Mouse (Mus musculus) myocyte (in vitro differentiated cells): ENCODE data around the gene Tmppe. TPM values are rescaled to one million over a fixed set of nuclear protein-coding genes. Genes with fewer than 3 reads are reported as not detected.

Experiments
- H3K27me3 ChIP-seq: one replicate; pipeline ENCODE4 v1.6.1; 2011; ENCODE audit not compliant: control insufficient read depth, insufficient read depth, insufficient read length
- H3K36me3 ChIP-seq: one replicate; pipeline ENCODE4 v1.6.1; 2011; ENCODE audit not compliant: control insufficient read depth, insufficient read depth
- H3K4me2 ChIP-seq: one replicate; pipeline ENCODE4 v1.6.1; 2011; ENCODE audit warnings: low read depth, control low read depth
- H3K4me3 ChIP-seq: one replicate; pipeline ENCODE4 v1.5.1; 2011; ENCODE audit warnings: mild to moderate bottlenecking, control low read depth, moderate library complexity
- H3K79me2 ChIP-seq: one replicate; pipeline ENCODE4 v1.6.1; 2011; ENCODE audit not compliant: control insufficient read depth, insufficient read depth
- H3ac ChIP-seq: one replicate; pipeline ENCODE4 v1.6.1; 2011; ENCODE audit not compliant: control insufficient read depth, insufficient read length
- CEBPB ChIP-seq: IDR thresholded peaks from 2 replicates; pipeline ENCODE4 v1.6.1; 2011; ENCODE audit warnings: mild to moderate bottlenecking, moderate library complexity; ENCODE audit not compliant: poor library complexity, insufficient read depth, severe bottlenecking
- E2F4 ChIP-seq: IDR thresholded peaks from one replicate; pipeline ENCODE4 v1.6.1; 2011; ENCODE audit warnings: mild to moderate bottlenecking, control low read depth, moderate library complexity; ENCODE audit not compliant: insufficient read depth
- MAX ChIP-seq: IDR thresholded peaks from one replicate; pipeline ENCODE4 v1.6.1; 2011; ENCODE audit warnings: low read depth, mild to moderate bottlenecking, control low read depth
- MYOD1 ChIP-seq, 3 experiments: IDR thresholded peaks; one replicate each; pipeline ENCODE4 v1.6.1; 2011; ENCODE audit warnings: control low read depth in 2 of 3, low read depth in 2 of 3, mild to moderate bottlenecking in 2 of 3, moderate library complexity in 1 of 3; ENCODE audit not compliant: insufficient read length in 2 of 3, control insufficient read depth in 1 of 3
- MYOG ChIP-seq, 3 experiments: IDR thresholded peaks; one replicate each; pipeline ENCODE4 v1.6.1; 2011; ENCODE audit warnings: control low read depth in 2 of 3, low read depth in 2 of 3, mild to moderate bottlenecking in 2 of 3; ENCODE audit not compliant: insufficient read length in 2 of 3, control insufficient read depth in 1 of 3, insufficient read depth in 1 of 3
- POLR2A ChIP-seq: IDR thresholded peaks from one replicate; pipeline ENCODE4 v1.6.1; 2011; ENCODE audit warnings: low read depth, mild to moderate bottlenecking, control low read depth, moderate library complexity; ENCODE audit not compliant: insufficient read length
- POLR2AphosphoS2 ChIP-seq: IDR thresholded peaks from one replicate; pipeline ENCODE4 v1.6.1; 2011; ENCODE audit warnings: low read depth, control low read depth; ENCODE audit not compliant: insufficient read length
- REST ChIP-seq: IDR thresholded peaks from one replicate; pipeline ENCODE4 v1.6.1; 2011; ENCODE audit warnings: mild to moderate bottlenecking, control low read depth, moderate library complexity; ENCODE audit not compliant: insufficient read depth, insufficient read length
- SRF ChIP-seq: IDR thresholded peaks from one replicate; pipeline ENCODE4 v1.6.1; 2011; ENCODE audit warnings: low read depth; ENCODE audit not compliant: control insufficient read depth, insufficient read length
- TCF12 ChIP-seq: IDR thresholded peaks from one replicate; pipeline ENCODE4 v1.6.1; 2011; ENCODE audit warnings: mild to moderate bottlenecking, control low read depth; ENCODE audit not compliant: poor library complexity, insufficient read depth, severe bottlenecking
- TCF3 ChIP-seq: IDR thresholded peaks from one replicate; pipeline ENCODE4 v1.6.1; 2011; ENCODE audit warnings: low read depth, control low read depth; ENCODE audit not compliant: insufficient read length
- USF1 ChIP-seq: IDR thresholded peaks from one replicate; pipeline ENCODE4 v1.6.1; 2011; ENCODE audit warnings: low read depth, mild to moderate bottlenecking, control low read depth, moderate library complexity
- polyA plus RNA-seq: library from polyadenylated mRNA; unstranded; fragments of >200 nt; fragmentation: generic; extraction: Trizol; gene quantifications from one replicate; pipeline ENCODE4 v1.2.1, GENCODE M21; 2012; ENCODE audit warnings: missing spikeins

The Tmppe gene
- polyA plus RNA-seq, 1 experiment: 1.7 TPM

DNA sequence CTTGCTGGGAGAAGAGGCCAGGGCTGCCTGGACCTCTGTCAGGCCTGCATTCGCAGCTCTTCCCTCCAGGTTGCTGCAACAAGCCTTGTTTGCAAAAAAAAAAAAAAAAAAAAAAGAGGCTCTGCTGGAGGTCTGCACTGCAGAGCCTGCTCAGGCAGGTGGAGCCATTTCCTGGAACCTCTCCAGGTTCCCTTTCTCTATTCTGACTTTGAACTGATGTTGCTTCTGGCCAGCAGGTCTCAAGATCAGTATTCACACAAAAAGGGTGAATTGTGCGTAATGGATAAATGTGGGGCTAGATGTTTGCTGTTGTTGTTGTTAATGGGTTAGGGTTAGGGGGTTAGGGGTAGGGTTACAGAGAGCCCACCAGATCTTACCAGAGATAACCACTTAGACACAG is 34.8 kb downstream of the Tmppe start:
- no peaks in the 10 kb centered on the region for H3K36me3 ChIP-seq

DNA sequence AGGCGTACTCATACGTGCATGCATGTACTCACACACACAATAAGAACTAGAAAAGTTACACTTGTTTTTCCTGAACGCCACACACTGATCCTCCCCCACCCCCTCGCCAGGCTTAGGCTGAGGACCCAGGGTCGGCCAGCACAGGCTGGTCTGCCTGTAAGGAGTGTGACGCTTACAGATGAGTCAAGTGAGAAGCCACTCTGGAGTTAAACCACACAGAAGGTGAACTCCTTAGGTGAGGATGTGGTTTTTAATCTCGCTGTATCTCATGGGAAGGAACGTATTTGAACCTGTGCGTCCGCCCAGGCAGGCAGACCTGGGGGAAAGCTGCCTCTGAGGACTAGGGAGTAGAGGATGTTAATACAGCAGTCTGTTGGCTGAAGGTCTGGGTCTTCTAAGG is 39.6 kb downstream of the Tmppe start:
- Histone ChIP-seq H3K36me3 (no peaks in the 10 kb centered on the region), H3K4me2 (no peak overlapping the region), H3ac (no peak overlapping the region), H3K79me2 (no peaks in the 10 kb centered on the region), H3K27me3 (no peaks in the 10 kb centered on the region), H3K4me3 (no peak overlapping the region)
- TF ChIP-seq USF1 (no peak), MAX (no peak), TCF3 (no peak), TCF12 (no peak), CEBPB (no peak), MYOG (IDR thresholded peaks at IDR 0.05; ENCODE audit: control insufficient read depth in 1 of 3, insufficient read depth in 1 of 3, insufficient read length in 2 of 3, low read depth in 2 of 3) (no peak), SRF (no peak), POLR2A (no peak), POLR2AphosphoS2 (no peak), MYOD1 (IDR thresholded peaks at IDR 0.05; ENCODE audit: control insufficient read depth in 1 of 3, insufficient read length in 2 of 3, low read depth in 2 of 3) (no peak), E2F4 (no peak), REST (no peak)

More for the DNA sequence above, 34.8 kb downstream of the Tmppe start:
- TF ChIP-seq USF1 (no peak), MAX (no peak)
- no peak overlapping the region for H3K4me2 ChIP-seq
- no peak overlapping the region for H3K4me3 ChIP-seq
- no peaks in the 10 kb centered on the region for H3K79me2 ChIP-seq
- H3K27me3 ChIP-seq: no peaks in the 10 kb centered on the region
- no peak overlapping the region for H3ac ChIP-seq

DNA sequence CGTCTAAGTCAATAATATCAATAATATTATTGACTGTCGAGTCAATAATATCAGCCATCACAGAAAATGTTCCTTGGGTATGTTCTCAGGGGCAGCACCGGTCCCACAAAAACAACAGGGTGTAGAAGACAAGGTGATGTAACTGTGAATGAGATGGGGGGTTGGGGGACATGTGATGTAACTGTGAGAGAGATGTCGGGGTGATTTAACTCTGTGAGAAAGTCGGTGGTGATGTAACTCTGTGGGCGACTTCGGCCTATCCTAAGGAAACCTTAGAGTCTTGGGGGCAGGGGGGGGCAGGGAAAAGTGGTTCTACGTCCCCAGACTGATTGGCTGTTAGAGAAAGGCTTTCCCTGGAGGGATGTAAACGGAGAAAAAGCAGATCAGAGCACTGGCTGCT is 41.3 kb downstream of the Tmppe start:
- TF ChIP-seq USF1 (no peak), SRF (no peak), POLR2A (no peak), E2F4 (no peak), TCF3 (no peak), POLR2AphosphoS2 (no peak), REST (no peak), MAX (no peak), TCF12 (no peak), CEBPB (no peak), MYOG (IDR thresholded peaks at IDR 0.05; ENCODE audit: control insufficient read depth in 1 of 3, insufficient read depth in 1 of 3, insufficient read length in 2 of 3, low read depth in 2 of 3) (no peak), MYOD1 (IDR thresholded peaks at IDR 0.05; ENCODE audit: control insufficient read depth in 1 of 3, insufficient read length in 2 of 3, low read depth in 2 of 3) (no peak)
- Histone ChIP-seq H3K4me3 (no peak overlapping the region), H3K79me2 (no peaks in the 10 kb centered on the region)

DNA sequence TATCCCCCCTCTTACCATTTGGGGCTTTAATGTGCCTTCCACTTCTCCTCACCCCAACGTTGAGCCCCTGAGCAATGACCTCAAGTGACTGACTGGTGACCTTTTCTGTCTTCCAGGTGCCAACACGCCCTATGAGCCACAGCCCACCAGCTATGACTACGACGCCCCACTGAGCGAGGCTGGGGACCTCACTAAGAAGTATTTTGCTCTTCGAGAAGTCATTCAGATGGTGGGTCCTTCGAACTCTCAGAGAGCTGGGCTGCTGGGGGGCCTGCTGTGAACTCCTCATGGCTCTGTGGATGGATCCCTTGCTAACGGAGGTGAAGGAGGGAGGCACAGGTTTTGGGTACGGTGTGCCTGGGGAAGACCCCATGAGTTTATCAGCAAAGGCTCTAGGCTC is 42.0 kb downstream of the Tmppe start:
- no peak overlapping the region for H3ac ChIP-seq
- H3K36me3 ChIP-seq: no peaks in the 10 kb centered on the region
- no peak overlapping the region for H3K4me3 ChIP-seq
- TF ChIP-seq USF1 (no peak), MYOG (IDR thresholded peaks at IDR 0.05; ENCODE audit: control insufficient read depth in 1 of 3, insufficient read depth in 1 of 3, insufficient read length in 2 of 3, low read depth in 2 of 3) (no peak), CEBPB (no peak), POLR2A (no peak), REST (no peak), POLR2AphosphoS2 (no peak), SRF (no peak), TCF3 (no peak), MYOD1 (IDR thresholded peaks at IDR 0.05; ENCODE audit: control insufficient read depth in 1 of 3, insufficient read length in 2 of 3, low read depth in 2 of 3) (no peak), MAX (no peak), TCF12 (no peak), E2F4 (no peak)
- H3K27me3 ChIP-seq: no peaks in the 10 kb centered on the region
- H3K4me2 ChIP-seq: no peak overlapping the region
- no peaks in the 10 kb centered on the region for H3K79me2 ChIP-seq

More for the DNA sequence above, 41.3 kb downstream of the Tmppe start:
- Histone ChIP-seq H3ac (no peak overlapping the region), H3K36me3 (no peaks in the 10 kb centered on the region), H3K4me2 (no peak overlapping the region), H3K27me3 (no peaks in the 10 kb centered on the region)

DNA sequence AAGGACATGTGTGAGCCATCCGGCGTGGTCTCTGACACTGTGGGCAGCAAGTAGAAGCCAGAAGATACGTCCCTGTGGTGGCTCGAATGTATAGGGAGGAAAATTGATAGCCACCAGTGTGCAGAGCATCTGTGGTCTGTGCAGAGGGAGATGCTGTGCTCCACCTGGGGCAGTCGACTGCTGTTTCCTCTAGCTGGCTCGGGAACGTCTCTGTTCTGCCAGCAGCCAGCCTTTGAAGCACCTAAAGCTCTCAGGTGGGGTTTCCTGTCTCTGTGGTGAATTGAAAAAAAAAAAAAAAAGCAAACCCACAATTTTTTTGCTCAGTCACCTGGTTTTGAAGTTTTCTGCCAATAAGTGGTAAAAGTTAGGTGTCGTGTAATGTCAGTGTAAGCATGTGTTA is 42.4 kb downstream of the Tmppe start:
- no peak overlapping the region for H3K4me2 ChIP-seq
- no peaks in the 10 kb centered on the region for H3K36me3 ChIP-seq
- no peak overlapping the region for H3ac ChIP-seq
- no peak overlapping the region for H3K4me3 ChIP-seq
- no peaks in the 10 kb centered on the region for H3K27me3 ChIP-seq
- TF ChIP-seq TCF3: no peak
- no peak for TF ChIP-seq E2F4
- TF ChIP-seq MYOG (IDR thresholded peaks at IDR 0.05; ENCODE audit: control insufficient read depth in 1 of 3, insufficient read depth in 1 of 3, insufficient read length in 2 of 3, low read depth in 2 of 3): no peak
- H3K79me2 ChIP-seq: no peaks in the 10 kb centered on the region
